Mouse (Mus musculus) natural killer cell, adult 2 months (primary cell): Measurements from ENCODE around the gene Bcl2l10.
"Not testable (repeated sequence)": the region's sequence is repeated elsewhere in the genome, so short reads cannot be mapped to it uniquely, and the experiment has no call there.

Experiments
- DNase-seq, 2 experiments: peaks; one replicate each; pipeline ENCODE4 v3.0.0; 2022; ENCODE audit warnings: low spot score in 2 of 2

Gene Bcl2l10

DNA sequence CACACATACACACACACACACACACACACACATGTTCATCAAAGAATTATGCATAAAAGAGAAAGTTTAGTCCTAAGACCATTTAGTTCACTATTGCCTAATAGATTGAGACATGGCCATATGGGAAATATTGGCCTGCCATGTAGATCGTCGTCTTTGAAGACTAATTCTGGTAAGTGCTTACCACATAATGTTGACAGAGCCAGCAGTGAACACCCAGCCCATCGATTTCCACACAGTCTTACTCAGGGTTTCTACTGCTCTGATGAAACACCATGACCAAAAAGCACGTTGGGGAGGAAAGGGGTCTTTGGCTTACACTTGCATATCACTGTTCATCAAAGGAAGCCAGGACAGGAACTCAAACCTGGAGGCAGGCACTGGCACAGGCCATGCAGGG, 5.1 kb upstream of the Bcl2l10 start:
- no peak for DNase-seq

- DNase-seq = no peak
These were observed 508 bp downstream of the Bcl2l10 start for GRCm38 (mm10) chr9:75348066-75348465.

DNA sequence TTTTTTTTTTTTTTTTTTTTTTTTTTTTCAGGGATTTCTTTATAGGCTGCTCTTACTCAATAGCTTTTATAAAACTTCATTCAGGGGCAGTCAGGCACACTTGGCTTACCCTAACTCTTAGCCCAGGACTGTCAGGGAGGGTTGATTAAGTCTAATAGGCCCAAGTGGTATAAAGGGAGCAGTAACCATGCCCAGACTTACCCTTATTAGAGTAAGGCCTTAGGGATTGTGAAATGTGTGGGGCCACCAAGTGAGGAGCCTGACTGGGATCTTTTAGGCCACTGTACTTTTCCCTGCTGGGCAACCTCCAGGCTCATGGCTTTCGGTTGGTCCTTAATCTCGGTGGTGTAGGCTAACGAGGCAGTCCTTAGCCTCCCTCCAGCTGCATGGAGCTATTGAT, 1.1 kb downstream of the Bcl2l10 start:
- DNase-seq = no peak

DNA sequence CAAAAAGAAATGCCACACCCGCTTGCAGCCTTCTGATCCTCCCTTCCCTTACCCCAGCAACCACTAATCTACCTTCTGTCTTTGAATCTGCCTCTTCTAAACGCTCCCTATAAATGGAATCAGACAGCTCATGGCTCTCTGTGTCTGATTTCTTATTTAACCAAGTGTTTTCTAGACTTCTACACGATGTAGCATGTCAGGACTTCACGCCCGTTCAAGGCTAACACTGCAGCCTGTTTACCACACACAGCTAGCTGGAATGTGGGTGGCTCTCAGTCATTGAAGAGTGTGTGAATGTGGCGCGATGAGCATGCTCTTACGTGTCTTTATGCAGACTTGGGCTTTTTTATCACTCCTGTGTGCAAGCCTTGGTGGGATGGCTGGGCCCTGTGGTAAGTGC, 5.5 kb downstream of the Bcl2l10 start:
- DNase-seq = no peak

GRCm38 (mm10) chr9:75355783-75356182, 8.2 kb downstream of the Bcl2l10 start:
- DNase-seq = no peak

GRCm38 (mm10) chr9:75357087-75357654, 9.6 kb downstream of the Bcl2l10 start:
- no peak for DNase-seq

DNA sequence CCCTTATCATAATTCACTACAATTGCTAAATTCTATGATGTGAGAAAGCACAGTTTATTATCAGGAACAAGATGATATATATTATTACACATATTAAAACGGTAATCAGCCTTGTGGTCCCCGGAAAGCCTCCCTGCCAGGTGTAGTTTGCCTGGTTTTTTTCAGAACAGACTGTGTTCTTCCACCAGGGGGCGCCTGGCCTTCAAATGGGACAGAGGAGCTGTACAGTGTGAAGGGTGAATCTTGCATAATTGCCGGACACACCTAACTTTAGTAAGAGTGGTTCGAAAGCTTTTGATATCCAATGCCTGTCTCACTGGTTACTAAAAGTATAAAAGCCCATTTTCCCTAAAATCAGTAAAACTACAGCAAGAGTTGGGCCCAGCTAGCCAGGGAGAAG, 14.1 kb downstream of the Bcl2l10 start:
- peak; percentile 75 to 81 for DNase-seq

DNA sequence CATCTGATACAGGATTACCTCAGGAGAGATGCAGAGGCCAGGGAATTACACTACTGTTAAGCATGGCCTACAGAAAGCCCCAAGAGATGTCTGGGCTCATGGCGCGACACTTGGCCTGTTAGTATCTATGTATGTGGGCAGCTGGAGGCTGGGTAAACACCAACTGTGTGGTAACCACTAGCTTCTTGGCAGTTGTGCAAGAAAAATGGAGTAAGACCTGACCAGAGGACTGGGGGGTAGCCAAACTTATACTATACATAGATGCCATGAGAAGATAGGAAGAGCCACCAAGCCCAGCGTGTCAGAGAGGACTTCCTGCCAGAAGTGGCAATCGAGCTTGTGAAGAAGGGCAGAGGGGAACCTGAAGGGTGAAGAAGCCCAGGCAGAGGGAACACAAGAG, 14.6 kb downstream of the Bcl2l10 start:
- peak; percentile 26 to 61 for DNase-seq

- DNase-seq = peak in 1 of 2 experiments; percentile 1
These were observed 15.4 kb downstream of the Bcl2l10 start for GRCm38 (mm10) chr9:75363001-75363400.

GRCm38 (mm10) chr9:75363702-75364101, 16.1 kb downstream of the Bcl2l10 start:
- DNase-seq = not testable (repeated sequence)

- no peak for DNase-seq
These were observed 17.6 kb downstream of the Bcl2l10 start for GRCm38 (mm10) chr9:75365195-75365594.

- no peak for DNase-seq
These were observed 18.6 kb downstream of the Bcl2l10 start for GRCm38 (mm10) chr9:75366191-75366590.

- DNase-seq = no peak
These were observed 21.2 kb downstream of the Bcl2l10 start for GRCm38 (mm10) chr9:75368779-75369178.

DNA sequence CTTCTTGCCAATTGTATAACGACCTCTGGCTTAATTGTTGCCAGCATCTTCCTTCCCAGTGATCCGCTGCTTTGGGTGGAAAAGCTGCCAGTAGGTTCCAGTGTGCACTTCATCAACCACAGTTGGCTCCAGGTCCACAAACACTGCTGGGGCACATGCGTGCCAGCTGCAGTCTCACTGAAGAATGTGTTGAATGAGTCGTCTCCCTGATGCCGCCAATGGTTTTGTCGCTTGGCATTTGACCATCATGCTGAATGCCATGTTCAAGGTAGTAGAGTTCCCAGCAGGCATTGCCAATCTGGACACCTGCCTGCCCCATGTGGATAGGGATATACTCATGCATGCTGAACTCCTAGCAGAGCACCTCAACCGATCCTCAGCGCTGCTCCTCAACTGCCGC, 28.0 kb downstream of the Bcl2l10 start:
- DNase-seq = no peak

DNA sequence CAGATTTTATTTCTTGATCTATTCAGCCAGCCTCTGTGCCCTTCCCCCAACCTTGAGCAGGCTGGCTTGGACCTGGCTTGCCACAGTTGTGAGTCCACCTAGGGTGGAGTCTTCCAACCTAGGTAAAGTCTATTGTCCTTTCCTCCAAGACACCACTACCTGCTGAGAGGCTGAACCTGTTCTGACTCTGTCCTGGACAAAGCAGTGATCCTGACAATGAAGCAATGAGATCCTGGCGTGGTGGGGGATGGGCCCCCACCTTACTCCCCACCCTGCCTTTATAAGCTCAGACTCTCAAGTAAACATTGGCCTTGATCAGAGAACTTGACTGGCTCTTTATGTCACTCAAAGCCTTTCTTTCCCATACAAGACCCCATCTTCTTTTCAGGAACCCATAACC, 28.9 kb downstream of the Bcl2l10 start:
- DNase-seq = no peak

GRCm38 (mm10) chr9:75378774-75379173, 31.2 kb downstream of the Bcl2l10 start:
- no peak for DNase-seq

GRCm38 (mm10) chr9:75382825-75383224, 35.3 kb downstream of the Bcl2l10 start:
- DNase-seq = no peak

DNA sequence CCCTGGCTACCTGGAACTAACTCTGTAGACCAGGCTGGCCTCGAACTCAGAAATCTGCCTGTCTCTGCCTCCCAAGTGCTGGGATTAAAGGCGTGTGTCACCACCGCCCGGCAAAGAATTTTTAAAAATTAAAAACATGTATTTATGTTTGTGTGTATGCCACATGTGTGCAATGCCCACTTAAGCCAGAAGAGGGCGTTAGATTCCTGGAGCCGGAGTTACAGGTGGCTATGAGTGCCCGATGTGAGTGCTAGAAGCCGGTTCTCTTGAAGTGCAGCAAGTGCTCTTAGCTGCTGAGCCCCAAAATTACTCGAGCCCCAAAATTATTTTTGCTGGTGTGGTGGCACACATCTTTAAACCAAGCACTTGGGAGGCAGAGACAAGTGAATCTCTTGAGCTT, 36.2 kb downstream of the Bcl2l10 start:
- DNase-seq = peak in 1 of 2 experiments; percentile 26

GRCm38 (mm10) chr9:75384337-75384962, 36.9 kb downstream of the Bcl2l10 start:
- DNase-seq = no peak

DNA sequence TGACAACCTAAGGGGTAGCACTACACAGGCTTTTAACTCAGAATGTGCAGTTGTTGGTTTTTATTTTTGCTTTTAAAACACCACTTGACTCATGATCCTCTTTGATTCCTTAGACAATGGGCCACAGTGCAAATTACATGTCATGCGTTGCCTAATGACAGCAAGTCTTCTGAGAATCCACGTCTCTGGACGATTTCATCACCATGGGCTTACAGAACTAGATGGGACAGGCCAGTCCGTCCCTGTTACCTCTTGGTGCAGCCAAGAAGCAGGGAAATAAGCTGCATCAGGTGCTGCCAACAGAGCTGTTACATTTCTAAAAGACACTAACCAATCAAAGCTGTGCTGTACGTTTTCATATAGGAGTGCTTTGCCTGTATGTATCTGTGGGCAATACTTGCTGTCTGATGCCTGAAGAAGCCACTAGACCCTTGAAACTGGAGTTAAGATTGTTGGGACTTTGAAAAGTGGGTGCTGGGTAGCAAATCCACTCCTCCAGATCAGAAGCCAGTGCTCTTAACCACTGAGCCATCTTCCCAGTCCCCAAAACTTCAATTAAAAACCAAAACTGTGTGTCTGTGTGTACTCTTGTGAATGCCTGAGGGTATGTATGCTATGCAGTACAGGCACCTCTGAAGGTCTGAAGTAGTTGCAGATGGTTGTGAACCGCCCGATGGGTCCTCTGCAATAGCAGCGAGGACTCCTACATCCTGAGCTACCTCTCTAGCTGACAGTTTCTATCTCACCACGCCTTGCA, 37.8 kb downstream of the Bcl2l10 start:
- no peak for DNase-seq

GRCm38 (mm10) chr9:75393251-75393650, 45.7 kb downstream of the Bcl2l10 start:
- DNase-seq = no peak

GRCm38 (mm10) chr9:75395971-75396370, 48.4 kb downstream of the Bcl2l10 start:
- no peak for DNase-seq

- no peak for DNase-seq
These were observed 51.5 kb downstream of the Bcl2l10 start for GRCm38 (mm10) chr9:75399069-75399468.
